Mouse (Mus musculus) hindbrain, embryonic 11.5 days (tissue): ENCODE data around the gene Zfp398. TPM values are rescaled to one million over a fixed set of nuclear protein-coding genes. Genes with fewer than 3 reads are reported as not detected.

Source experiments
- ATAC-seq: fragments of 200-750 bp; cut with Nextera tagmentation; 2 replicates; pipeline ENCODE4 v1.8.0; 2017; ENCODE audit warnings: mild to moderate bottlenecking, moderate TSS enrichment, moderate library complexity; ENCODE audit not compliant: low FRiP score
- DNase-seq: peaks from one replicate; pipeline ENCODE4 v3.0.0-alpha.2; 2015; ENCODE audit warnings: low spot score
- H3K27ac ChIP-seq: fragments of 300-500 bp; sonication (generic); 2 replicates; pipeline ENCODE4 v1.5.1; 2014; ENCODE audit warnings: mild to moderate bottlenecking, low read depth, low read length
- H3K27me3 ChIP-seq: fragments of 300-500 bp; sonication (generic); 2 replicates; pipeline ENCODE4 v1.6.1; 2014; ENCODE audit warnings: mild to moderate bottlenecking, low read length, moderate library complexity, mixed read lengths; ENCODE audit not compliant: control insufficient read depth, insufficient read depth
- H3K36me3 ChIP-seq: fragments of 300-500 bp; sonication (generic); 2 replicates; pipeline ENCODE4 v1.6.1; 2014; ENCODE audit warnings: mild to moderate bottlenecking, low read length, moderate library complexity, mixed read lengths; ENCODE audit not compliant: control insufficient read depth, insufficient read depth
- H3K4me1 ChIP-seq: fragments of 300-500 bp; sonication (generic); replicated peaks from 2 replicates; pipeline ENCODE4 v1.6.1; 2014; ENCODE audit warnings: low read length, mixed read lengths; ENCODE audit not compliant: control insufficient read depth, insufficient read depth
- H3K4me2 ChIP-seq: fragments of 300-500 bp; sonication (generic); replicated peaks from 2 replicates; pipeline ENCODE4 v1.6.1; 2014; ENCODE audit warnings: mild to moderate bottlenecking, low read depth, low read length
- H3K4me3 ChIP-seq: fragments of 300-500 bp; sonication (generic); 2 replicates; pipeline ENCODE4 v1.5.1; 2014; ENCODE audit warnings: low read depth, low read length
- H3K9ac ChIP-seq: fragments of 300-500 bp; sonication (generic); 2 replicates; pipeline ENCODE4 v1.6.1; 2014; ENCODE audit warnings: low read depth, low read length
- H3K9me3 ChIP-seq: fragments of 300-500 bp; sonication (generic); 2 replicates; pipeline ENCODE4 v1.6.1; 2016; ENCODE audit warnings: low read length; ENCODE audit not compliant: control insufficient read depth
- WGBS: fragments of 180-500 bp; shearing (Covaris S2); extraction: QIAGEN DNeasy Blood & Tissue Kit; methylation state at CpG from one replicate; pipeline ENCODE4 v1.1.7; 2014; 5-methylcytosine and 5-hydroxymethylcytosine counted together
- polyA plus RNA-seq: library from polyadenylated mRNA; unstranded; fragments of >200 nt; fragmentation: Nextera tagmentation; extraction: Ambion mirVana; gene quantifications from 2 replicates; pipeline ENCODE4 v1.2.1, GENCODE M21; 2014

Gene Zfp398
- polyA plus RNA-seq, 1 experiment from 2014 or later: 13.8 TPM

GRCm38 (mm10) chr6:47872266-47872665 lies 36.8 kb downstream of the Zfp398 start:
- Histone ChIP-seq H3K9me3 (no peaks in the 10 kb centered on the region), H3K27ac (no peak overlapping the region), H3K36me3 (no peaks in the 10 kb centered on the region), H3K9ac (no peak overlapping the region), H3K4me3 (no peak overlapping the region), H3K4me2 (no peak overlapping the region), H3K27me3 (no peaks in the 10 kb centered on the region), H3K4me1 (no peaks in the 10 kb centered on the region)
- no peak for DNase-seq
- ATAC-seq: no peak
- WGBS: 90% methylated on average over 5 of the region's 5 CpGs

GRCm38 (mm10) chr6:47877058-47877457 lies 41.6 kb downstream of the Zfp398 start, which contains the start of gene Zfp282:
Zfp282 (plus strand) TSS chr6:47877204.
- 5% methylated on average over 9 of the region's 9 CpGs for whole genome bisulfite sequencing
- Histone ChIP-seq H3K36me3 (peaks cover 3% of the 10 kb centered on the region; the same call in 1 of the 2 replicates), H3K9me3 (no peaks in the 10 kb centered on the region), H3K27me3 (no peaks in the 10 kb centered on the region), H3K27ac (peak within 1 kb of the TSS; percentile 95), H3K4me1 (peaks cover 12% of the 10 kb centered on the region), H3K4me3 (peak within 1 kb of the TSS; percentile 87), H3K9ac (peak within 1 kb of the TSS; percentile 96), H3K4me2 (peak within 1 kb of the TSS; percentile 87)
- ATAC-seq (no peak), DNase-seq (no peak)

- Histone ChIP-seq H3K9ac (peak overlapping the region; percentile 96), H3K36me3 (peaks cover 3% of the 10 kb centered on the region; the same call in 1 of the 2 replicates), H3K9me3 (no peaks in the 10 kb centered on the region), H3K4me3 (peak overlapping the region; percentile 87), H3K4me1 (peaks cover 12% of the 10 kb centered on the region), H3K27me3 (no peaks in the 10 kb centered on the region), H3K4me2 (peak overlapping the region; percentile 87), H3K27ac (peak overlapping the region; percentile 95)
- ATAC-seq: peak; percentile 95
- WGBS: 0% methylated on average over 37 of the region's 71 CpGs
- peak; percentile 89 for DNase-seq
Observed at GRCm38 (mm10) chr6:47877461-47878132, 42.1 kb downstream of the Zfp398 start.

GRCm38 (mm10) chr6:47878133-47878514 lies 42.7 kb downstream of the Zfp398 start:
- no peaks in the 10 kb centered on the region for H3K9me3 ChIP-seq
- 2% methylated on average over 11 of the region's 11 CpGs for WGBS
- ATAC-seq (peak; percentile 6; the same call in 1 of the 2 replicates), DNase-seq (peak; percentile 53)
- peak overlapping the region; percentile 96 for H3K9ac ChIP-seq
- peak overlapping the region; percentile 87 for H3K4me3 ChIP-seq
- H3K4me2 ChIP-seq: peak overlapping the region; percentile 87
- peak overlapping the region; percentile 95 for H3K27ac ChIP-seq
- peaks cover 12% of the 10 kb centered on the region for H3K4me1 ChIP-seq
- no peaks in the 10 kb centered on the region for H3K27me3 ChIP-seq
- H3K36me3 ChIP-seq: peaks cover 5% of the 10 kb centered on the region

GRCm38 (mm10) chr6:47878593-47878992 lies 43.1 kb downstream of the Zfp398 start:
- H3K4me3 ChIP-seq: peak overlapping the region; percentile 87
- peaks cover 12% of the 10 kb centered on the region for H3K4me1 ChIP-seq
- DNase-seq (no peak), ATAC-seq (no peak)
- H3K36me3 ChIP-seq: peaks cover 5% of the 10 kb centered on the region
- peak overlapping the region; percentile 96 for H3K9ac ChIP-seq
- 41% methylated on average over 3 of the region's 3 CpGs for WGBS
- peak overlapping the region; percentile 87 for H3K4me2 ChIP-seq
- no peaks in the 10 kb centered on the region for H3K9me3 ChIP-seq
- H3K27ac ChIP-seq: no peak overlapping the region
- no peaks in the 10 kb centered on the region for H3K27me3 ChIP-seq

GRCm38 (mm10) chr6:47879049-47879716 lies 43.7 kb downstream of the Zfp398 start:
- Histone ChIP-seq H3K4me2 (peak overlapping the region; percentile 87), H3K4me1 (peaks cover 12% of the 10 kb centered on the region), H3K27me3 (no peaks in the 10 kb centered on the region), H3K4me3 (peak overlapping the region; percentile 87), H3K9ac (peak overlapping the region; percentile 96), H3K27ac (no peak overlapping the region), H3K9me3 (no peaks in the 10 kb centered on the region), H3K36me3 (peaks cover 5% of the 10 kb centered on the region)
- ATAC-seq: no peak
- WGBS: 81% methylated on average over 4 of the region's 4 CpGs
- no peak for DNase-seq

GRCm38 (mm10) chr6:47880166-47880565 lies 44.7 kb downstream of the Zfp398 start:
- Histone ChIP-seq H3K4me1 (peaks cover 12% of the 10 kb centered on the region), H3K27ac (no peak overlapping the region), H3K4me2 (no peak overlapping the region), H3K9me3 (no peaks in the 10 kb centered on the region), H3K4me3 (no peak overlapping the region), H3K27me3 (no peaks in the 10 kb centered on the region), H3K36me3 (peaks cover 5% of the 10 kb centered on the region), H3K9ac (no peak overlapping the region)
- DNase-seq (no peak), ATAC-seq (no peak)
- 96% methylated on average over 10 of the region's 10 CpGs for WGBS

GRCm38 (mm10) chr6:47888812-47889383 lies 53.4 kb downstream of the Zfp398 start:
- DNase-seq (no peak), ATAC-seq (no peak)
- 88% methylated on average over 8 of the region's 8 CpGs for WGBS
- Histone ChIP-seq H3K4me1 (no peaks in the 10 kb centered on the region), H3K4me3 (no peak overlapping the region), H3K4me2 (no peak overlapping the region), H3K9ac (no peak overlapping the region), H3K27me3 (no peaks in the 10 kb centered on the region), H3K9me3 (no peaks in the 10 kb centered on the region), H3K27ac (no peak overlapping the region), H3K36me3 (peaks cover 21% of the 10 kb centered on the region)
